Mouse (Mus musculus) layer of hippocampus, adult 8-10 months (tissue): ENCODE measurements around the gene E2f1. TPM values are rescaled to one million over a fixed set of nuclear protein-coding genes. Genes with fewer than 3 reads are reported as not detected.

Experiments used
- DNase-seq, 2 experiments: peaks; one replicate each; pipeline ENCODE4 v3.0.0; 2022; ENCODE audit warnings: low spot score in 2 of 2
- total RNA-seq, 4 experiments: library from RNA; stranded (reverse); gene quantifications; 2 replicates each; pipeline ENCODE4 v1.2.4; 2022

Gene E2f1
- total RNA-seq, 4 experiments from 2014 or later = 3.5 to 5.1 (median 4.5) TPM

DNA sequence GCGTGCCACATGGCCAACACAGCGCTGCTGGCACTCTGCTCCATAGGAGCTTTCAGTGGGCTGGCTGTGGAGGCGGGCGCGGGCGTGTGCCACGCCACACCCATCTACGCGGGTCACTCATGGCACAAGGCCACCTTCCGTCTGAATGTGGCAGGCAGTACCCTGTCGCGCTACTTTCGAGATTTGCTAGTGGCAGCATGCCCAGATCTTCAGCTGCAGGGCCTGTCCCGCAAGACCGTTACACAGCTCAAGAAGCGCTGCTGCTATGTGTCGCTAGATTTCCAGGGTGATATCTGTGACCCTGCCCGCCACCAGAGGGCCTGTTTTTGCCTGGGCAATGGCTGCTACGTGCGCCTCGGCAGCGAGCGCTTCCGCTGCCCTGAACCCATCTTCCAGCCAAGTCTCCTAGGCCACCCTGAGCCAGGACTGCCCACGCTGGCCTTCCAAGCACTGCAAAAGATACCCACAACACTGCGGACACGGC is 17.2 kb downstream of the E2f1 start:
- DNase-seq = peak; percentile 52 to 66

DNA sequence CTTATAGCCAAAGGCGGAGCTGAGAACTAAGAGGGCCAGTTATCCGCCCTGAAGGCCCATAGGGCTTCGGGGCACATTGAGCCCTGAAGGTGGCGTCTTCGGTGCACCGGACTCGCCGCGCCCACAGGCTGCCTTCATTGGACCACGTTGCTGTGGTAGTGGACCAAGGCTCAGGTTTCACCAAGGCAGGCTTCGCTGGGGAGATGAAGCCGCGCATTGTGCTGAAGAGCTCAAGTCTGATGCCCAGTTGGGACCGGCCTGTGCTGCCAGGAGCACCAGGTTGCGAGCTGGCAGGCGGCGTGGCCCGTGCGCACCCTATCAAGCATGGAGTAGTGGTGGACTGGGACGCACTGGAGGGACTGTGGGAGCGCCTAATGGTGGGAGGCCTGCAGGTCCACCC is 17.8 kb downstream of the E2f1 start:
- DNase-seq = no peak

DNA sequence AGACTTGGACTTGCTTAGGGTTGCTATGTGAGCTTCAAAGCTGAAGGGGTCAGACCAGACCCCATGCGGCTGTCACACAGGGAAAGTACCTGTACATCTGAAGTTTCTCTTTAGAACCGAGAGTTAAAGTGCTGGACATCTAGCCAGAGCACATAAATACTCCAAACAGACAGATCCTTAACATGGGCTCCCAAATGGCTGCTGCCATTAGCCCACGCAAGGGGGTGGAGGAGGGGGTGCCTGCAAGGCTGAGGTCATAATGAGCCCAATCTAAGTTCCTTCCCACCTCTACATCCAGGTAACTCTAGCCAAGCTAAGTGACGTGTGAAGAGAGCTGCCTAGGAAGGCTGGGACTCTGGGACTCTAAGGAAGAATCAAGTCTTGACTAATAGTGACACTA is 18.2 kb downstream of the E2f1 start, which contains the start of gene Actl10:
Gene Actl10, plus strand, starts transcription at position 301 of the 400 bp plus-strand sequence.
- no peak for DNase-seq

DNA sequence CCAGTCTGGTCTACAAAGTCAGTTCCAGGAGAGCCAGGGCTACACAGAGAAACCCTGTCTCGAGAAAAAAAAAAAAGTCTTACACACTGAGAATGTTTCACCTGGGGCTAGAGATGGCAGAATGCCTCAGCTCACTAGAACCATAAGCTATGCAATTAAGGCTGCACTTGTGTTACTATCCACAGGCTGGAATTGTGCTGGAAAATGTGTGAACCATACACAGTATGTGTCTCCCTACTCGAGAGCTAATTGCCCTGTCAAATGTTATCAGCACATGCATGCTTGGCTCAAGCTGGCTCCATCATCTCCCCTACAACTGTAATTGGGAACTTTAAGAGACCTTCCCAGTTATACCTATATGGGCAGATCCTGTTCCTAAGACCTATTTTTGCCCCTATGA is 18.8 kb downstream of the E2f1 start:
- no peak for DNase-seq

DNA sequence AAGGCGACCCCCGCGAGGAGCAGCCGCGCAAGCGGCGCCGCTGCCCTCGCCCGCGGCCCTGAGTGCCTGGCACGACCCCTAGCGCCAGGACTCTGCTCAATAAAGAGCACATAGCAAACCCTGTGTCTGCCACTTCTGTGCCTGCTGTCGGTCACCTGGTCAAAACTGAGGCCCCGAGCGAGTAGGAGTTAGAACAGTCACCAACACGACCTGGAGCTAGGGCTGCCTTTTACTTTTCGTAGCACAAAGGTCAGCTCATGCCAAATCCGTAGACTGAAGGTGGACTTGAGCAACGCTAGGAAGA is 19.9 kb downstream of the E2f1 start:
- DNase-seq = no peak

DNA sequence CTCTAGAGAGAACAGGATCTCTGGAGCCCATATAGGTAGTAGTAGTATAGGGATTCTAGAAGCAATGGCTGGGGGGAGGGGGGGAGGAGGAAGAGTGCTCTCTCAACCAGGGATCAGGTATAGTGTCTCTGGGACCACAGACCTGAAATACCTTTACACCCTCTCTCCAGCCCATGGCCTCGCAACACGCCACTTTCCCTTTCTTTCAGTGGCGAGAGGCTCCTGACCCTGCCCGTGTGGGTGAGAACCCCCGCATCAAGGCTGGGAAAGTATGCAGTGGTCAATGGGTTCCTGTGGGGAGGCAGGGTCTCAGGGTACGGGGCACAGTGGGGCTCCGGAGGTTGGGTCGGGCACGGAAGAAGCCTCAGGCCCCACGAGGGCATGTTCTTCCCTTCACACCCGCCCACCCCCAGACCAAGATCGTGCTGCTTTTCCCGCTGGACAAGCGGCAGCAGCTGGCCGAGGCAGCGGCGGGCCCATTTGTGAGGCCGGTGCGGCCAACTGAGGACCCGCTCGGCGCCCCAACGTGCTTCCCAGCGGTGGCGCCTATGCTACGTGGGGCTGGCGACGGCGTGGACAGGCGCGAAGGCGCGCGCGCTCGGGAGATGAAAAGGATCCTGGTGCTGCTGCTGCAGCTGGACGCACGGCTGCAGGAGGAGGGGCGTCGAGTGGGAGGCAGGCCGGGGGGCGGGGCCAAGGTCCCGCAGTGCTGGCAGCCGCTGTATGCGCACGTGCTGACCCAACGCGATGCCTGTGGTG is 20.4 kb downstream of the E2f1 start:
- DNase-seq = no peak

DNA sequence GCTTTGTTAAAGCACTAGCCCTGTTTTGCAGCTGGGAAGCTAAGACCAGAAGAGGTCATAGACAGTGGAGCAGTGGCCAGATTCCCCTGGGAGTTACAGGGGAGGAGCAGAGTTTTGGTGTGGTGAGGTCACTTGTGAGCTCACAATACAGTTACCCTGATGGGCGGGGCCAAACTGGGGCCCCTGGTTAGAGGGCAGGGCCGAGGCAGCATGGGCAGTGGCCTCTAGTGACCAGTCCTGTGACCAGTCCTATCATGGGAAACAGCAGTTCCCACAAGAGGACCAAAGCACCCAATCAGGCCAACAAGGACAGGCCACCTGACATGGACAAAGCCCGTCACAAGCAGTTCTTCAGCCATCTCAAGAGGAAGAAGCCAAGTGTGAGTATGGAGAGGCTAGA is 21.0 kb downstream of the E2f1 start:
- no peak for DNase-seq

DNA sequence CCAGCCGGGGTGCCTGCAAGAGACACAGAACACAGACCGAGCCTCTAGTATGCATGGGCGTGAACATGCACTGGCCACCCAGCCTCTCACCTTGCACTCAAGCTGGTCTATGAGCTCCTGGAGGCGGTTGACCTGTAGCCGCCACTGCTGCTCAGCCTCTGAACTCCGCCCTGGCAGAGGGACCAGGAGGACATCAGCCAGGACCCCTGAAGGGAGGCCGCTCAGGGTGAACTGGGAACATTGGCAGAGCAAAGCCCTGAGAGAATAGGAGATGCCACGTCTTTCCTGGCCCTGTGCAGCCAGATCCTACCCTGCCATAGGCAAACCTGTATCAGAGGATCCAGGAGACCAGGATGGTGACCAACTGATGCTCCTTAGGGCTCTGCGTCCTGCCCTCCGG is 23.0 kb downstream of the E2f1 start, which contains the start of gene 1700003F12Rik:
Gene 1700003F12Rik, plus strand, starts transcription at position 375 of the 400 bp plus-strand sequence.
- no peak for DNase-seq

DNA sequence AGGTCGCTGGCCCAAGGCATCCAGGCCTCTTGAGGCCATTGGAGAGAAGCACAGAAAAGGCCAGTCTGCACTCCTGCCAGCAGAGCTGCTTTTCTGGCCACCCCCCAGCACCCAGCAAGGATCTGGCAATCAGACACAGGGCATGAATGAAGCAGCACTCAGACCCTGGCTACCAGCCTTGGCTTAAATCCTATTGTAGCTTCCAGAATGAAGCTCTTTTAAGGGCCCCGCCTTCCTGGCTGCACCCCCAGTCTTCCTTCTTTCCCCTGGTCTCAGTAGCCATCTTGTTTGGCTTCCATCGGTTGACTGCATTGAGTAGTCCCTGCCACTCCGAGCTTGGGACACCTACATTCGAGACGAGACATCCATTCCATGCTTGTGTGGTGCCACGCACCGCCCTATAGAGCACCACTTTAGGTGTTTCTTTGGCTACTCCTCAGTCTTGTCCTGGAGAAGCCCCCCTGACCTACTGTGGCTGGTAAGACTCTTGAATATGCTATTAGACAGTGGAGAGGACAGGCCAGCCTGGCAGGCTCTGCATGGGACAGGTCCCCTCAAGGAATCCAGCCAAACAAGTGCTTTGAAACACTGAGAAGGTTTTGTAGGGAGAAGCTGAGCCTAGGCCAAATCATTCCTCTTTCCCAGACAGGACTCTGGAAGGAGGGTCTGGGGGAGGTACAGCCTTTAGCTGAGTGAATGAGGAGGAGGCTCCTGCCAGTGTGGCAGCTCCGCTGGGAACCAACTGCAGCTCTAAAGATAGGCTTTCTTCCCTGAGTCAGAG is 25.9 kb downstream of the E2f1 start:
- DNase-seq = peak; percentile 81 to 87

DNA sequence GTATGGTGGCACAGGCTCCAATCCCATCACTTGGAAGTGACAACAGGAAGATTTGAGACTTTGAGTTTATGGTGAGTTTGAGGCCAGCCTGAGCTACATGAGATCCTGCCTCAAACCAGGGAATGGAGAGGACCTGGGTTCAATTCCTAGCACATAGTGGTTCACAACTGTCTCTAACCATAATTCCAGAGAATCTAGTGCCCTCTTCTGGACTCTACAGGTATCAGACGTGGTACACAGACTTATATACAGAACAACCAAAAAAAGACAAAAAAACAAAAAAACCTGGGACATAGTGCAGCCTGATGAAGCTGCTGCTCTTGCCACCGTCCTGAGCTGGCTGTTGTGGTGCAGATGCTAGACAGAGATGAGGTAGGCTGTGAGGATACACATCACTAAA is 28.1 kb downstream of the E2f1 start:
- DNase-seq = no peak

DNA sequence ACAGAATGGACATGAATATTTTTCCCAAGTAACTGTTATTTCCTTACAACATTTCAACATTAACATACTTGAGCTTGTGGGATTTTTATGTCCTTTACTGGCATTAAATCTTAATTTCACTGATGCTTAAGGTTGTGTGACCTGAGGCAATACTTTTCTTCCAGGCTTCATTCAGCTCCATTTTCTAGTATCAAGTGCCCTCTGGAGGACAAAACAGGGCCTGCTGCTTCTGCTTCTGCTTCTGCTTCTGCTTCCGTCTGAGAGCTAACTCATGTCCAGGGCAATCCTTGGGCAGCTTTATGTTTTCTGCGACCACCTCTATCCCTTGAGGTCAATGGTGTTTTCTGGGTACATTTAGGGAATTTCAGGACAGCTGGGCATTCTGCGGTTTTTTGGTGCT is 30.0 kb downstream of the E2f1 start:
- DNase-seq = peak in 1 of 2 experiments; percentile 55

DNA sequence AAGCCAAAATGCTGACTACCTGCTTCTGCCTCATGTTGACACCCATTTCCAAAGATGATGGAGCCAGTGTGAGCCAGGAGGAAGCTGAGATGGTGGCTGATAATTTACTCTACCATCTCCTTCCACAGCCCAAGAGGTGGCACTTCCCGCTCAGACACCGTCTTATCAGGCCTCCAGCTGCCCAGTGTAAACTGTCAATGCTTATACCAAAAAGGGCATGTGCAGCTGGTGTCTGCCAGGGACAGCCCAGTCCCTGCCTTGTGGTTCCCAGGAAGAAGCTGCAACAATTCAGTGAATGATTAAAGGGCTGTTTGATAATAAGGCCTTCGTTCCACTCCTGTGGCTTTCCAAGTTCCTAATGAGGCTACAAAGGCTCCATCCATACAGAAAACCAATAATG is 31.0 kb downstream of the E2f1 start:
- no peak for DNase-seq

DNA sequence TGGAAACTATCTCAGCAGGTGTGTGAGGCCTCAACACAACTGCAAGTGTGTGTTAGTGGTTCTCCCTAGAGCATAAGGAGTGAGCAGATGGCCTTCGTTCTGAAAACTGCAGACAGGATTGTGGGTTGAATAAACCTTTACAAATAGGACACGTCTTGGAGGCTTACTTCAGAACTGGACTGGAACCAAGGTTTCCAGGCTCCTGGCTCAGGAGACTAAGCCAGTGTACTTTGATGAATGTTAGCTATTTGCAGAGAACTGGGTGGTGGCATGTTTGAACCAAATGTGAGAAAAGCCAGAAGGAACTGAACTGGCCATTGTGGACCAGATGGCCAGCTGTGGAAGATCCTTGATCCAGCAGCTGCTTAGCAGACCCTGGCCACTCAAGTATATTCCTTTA is 31.4 kb downstream of the E2f1 start:
- DNase-seq = peak; percentile 62 to 65

DNA sequence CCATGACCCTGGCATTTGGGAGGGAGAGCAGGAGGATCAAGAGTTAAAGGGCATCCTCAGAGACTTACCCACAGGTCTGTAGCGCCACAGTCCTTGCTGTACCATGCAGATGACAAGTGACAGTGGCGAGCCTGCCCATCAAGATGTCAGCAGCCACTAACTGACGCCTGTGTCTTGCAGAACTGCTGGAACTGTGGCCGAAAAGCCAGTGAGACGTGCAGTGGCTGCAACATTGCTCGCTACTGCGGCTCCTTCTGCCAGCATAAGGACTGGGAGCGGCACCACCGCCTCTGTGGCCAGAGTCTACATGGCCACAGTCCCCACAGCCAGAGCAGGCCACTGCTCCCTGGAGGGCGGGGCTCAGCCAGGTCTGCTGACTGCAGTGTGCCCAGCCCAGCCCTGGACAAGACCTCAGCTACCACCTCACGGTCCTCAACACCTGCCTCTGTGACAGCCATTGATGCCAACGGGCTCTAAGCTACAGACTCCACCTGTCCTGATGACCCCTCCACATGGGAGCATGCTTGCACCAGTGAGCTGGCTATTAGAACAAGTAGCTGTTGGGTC is 34.9 kb downstream of the E2f1 start:
- no peak for DNase-seq

DNA sequence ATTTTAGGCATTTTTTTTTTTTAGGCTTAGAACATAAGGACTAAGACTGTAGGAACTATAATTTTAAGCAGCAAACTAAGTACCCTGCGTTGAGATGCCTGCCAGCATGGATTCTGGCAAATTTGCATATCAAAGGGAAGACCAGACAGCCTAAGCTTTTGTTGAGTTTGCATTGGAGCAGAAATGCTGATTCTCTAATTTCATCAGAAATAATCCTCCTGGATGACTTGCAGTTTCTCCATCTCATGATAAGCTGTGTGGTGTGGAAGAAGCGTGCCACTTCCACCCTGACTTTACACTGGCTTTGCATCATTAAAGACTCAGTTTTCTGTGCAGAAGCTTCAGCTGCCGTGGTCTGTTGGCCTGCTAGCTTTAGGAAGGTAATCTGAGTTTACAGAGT is 36.8 kb downstream of the E2f1 start:
- DNase-seq = no peak

DNA sequence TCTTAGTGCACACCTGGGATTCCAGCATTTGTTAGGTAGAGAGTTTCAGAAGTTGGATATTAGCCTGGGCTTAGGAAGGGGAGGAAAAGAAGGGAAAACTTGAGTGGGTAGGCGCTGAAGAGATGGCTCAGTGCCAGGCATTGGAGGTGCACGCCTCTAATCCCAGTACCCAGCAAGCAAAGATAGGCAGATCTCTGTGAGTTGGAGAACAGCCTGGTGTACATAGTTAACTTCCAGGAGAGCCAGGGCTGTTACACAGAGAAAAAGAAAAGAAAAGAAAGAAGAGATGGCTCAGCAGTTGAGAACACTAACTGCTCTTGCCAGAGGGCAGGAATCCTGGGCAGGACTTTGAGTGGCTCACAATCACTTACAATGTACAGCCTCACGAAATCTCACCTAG is 43.2 kb downstream of the E2f1 start:
- DNase-seq = no peak

DNA sequence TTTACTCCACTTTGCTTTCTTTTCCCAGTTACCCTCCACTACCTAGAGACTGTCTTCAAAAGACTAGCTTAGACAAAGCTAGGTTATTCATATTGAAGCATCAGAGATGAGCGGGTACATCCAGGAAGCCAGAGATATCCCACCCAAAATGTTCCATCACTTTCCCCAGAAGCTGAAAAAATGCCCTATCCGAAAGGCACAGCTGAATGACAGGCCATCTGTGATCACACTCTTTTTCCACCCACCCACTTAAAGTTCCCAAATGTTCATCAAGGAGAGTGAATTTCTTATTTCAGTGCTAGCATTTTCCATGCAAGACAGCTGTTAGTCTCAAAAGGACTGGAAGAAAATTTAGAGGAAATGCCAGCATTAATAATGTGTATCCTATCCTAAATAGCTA is 44.4 kb downstream of the E2f1 start:
- DNase-seq = peak; percentile 52 to 55

DNA sequence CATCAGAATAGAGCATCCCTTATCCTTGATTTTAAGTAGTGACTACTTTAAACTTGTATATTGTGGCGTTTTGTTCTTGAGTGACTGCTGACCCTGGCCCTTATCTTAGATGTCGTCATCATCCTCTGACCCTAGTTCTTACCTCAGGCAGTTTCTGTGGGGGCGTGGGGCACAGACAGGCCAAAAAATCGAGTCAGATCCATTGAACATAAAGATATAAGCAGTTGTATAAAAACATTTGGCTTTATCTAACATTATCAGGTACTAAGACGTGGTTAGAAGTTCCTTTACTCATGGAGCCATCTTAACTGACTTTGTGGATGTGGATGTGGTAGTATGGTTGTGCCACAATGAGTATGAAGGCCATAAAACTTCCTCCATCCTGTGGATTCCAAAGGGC is 47.4 kb downstream of the E2f1 start:
- no peak for DNase-seq

DNA sequence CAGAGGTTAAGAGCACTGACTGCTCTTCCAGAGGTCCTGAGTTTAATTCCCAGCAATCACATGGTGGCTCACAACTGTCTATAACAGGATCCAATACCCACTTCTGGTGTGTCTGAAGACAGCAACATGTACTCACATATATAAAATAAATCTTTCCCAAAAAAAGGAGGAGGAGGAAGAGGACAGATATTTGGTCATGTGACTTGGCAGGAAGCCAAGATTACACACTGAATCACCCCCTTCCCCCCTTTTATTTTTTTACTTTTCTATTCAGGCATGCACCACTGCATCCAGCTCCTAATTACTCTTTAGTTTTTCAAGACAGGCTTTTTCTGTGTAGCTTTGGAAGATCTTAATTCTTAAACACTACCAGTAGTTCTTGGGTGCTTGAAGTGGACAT is 48.2 kb downstream of the E2f1 start:
- DNase-seq = no peak

DNA sequence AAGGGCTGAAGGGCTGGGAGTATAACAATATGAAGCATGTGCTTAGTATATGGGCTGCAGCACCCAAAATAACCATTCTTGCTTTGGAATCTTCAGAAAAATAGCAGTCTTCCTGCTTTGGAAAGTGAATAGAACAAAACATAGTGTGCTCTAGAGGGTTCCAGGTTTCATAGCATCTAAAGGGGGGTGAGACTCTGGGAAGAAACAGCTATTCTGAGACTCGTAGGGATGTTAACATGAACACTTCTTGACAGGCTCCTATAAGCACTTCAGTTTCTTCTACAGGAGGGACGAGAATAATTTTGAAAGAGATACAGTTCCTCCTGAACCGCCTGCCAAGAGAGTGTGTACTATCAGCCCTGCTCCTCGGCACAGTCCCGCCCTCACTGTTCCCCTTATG is 52.3 kb downstream of the E2f1 start:
- no peak for DNase-seq

DNA sequence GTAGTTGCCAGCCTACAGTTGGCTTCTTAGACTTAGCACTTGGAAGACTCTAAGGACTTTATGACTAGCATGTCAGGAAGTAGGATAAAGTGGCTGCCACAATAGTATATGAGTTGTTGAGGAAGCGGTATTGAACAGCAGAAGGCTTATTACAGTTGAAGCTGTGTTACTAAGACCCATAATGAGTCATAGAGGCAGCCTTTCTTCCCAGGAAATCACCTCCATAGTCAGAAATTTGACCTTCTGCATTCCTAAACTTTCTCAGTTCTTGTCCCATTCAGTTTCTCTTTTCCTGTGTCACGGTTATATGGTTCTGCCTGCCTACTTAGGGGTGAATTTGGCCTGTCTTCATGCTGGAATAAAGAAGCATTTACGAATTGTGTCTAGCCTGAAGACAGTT is 52.7 kb downstream of the E2f1 start:
- no peak for DNase-seq

DNA sequence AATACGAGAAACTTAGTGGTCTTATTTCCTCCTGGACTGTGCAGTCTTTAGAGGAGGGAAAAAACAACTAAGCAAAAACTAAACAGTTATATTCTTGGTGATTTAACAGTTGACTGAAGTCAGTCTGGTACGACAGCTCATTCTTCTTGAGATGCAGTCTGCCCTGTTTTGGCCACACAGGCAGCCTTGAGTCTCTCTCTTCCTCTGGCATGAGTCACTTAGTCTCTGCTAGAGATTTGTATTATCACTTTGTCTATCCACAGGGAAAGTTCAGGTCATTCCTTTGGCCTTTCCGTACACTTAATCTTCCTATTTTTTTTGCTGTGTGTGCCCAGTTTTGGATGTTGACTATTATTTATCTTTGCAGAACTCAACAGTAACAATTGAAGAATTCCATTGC is 59.6 kb downstream of the E2f1 start:
- no peak for DNase-seq
